Mouse (Mus musculus) brain, embryonic 14.5 days (tissue): ENCODE results near the gene 9430015G10Rik.

Experiments used
- CTCF ChIP-seq: fragments of 200-500 bp; IDR thresholded peaks from 2 replicates; pipeline ENCODE4 v1.5.1; 2012; ENCODE audit warnings: inconsistent platforms, mild to moderate bottlenecking, moderate library complexity, borderline replicate concordance; ENCODE audit not compliant: insufficient read depth, insufficient read length; ENCODE audit errors: extremely low read depth
- POLR2A ChIP-seq: fragments of 200-500 bp; IDR thresholded peaks from 2 replicates; pipeline ENCODE4 v1.6.1; 2012; ENCODE audit warnings: mild to moderate bottlenecking, inconsistent platforms, borderline replicate concordance; ENCODE audit not compliant: poor library complexity, insufficient read depth, insufficient read length, severe bottlenecking; ENCODE audit errors: extremely low read depth

DNA sequence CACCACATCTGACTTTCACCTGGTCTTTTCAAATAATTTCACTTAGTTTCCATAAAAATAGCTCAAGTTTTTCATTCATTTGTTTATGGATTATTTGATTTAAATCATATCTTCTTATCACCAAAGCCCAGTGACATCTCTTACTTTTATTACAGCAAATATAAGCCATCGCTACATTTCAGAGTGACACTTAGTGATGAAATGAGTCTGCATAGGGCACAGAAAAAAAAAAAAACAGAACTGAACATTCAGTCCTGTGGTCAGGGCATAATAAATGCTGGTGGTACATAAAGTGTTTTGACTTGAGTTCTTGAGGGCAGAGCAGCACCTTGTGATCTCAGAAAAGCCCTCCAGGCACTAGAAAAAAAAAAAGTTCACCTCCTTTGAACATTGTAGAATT lies 13.6 kb upstream of the 9430015G10Rik start:
- TF ChIP-seq CTCF, result no peak
- TF ChIP-seq POLR2A, result no peak
